Mouse (Mus musculus): ENCODE measurements around the gene Spn.
A peak's percentile ranks its signal among the peaks of the same experiment; 100 is the strongest.

The Spn gene

DNA sequence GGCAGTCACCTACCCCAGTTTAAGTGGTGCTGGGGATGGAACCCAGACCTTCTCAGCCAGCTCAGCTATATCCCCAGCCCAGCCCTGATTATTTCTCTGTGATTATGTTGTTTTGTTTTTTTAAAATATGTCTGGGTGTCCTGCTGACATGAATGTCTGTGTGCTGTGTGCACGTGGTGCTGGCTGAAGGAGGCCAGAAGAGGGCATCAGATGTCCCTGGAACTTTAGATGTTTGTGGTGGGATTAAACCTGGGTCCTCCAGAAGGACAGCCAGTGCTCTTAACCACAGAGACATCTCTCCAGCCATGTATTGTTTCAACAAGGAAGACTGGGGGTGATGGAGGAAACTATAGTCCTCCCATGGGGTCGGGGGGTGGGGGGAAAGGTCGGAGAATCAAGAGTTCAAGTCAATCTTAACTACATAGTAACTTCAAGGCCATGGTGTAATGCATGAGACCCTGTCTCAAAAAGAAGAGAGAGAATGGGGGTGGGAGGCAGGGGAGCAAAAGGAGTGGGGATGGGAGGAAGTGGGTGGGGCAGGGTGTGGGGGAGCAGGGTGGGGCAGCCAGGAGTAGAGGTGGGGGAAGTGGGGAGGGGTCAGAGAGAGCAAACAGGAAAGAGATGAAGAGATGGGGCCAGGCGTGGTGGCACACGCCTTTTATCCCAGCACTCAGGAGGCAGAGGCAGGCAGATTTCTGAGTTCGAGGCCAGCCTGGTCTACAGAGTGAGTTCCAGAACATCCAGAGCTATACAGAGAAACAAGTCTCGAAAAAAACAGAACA, 3.2 kb upstream of the Spn start:
- no peak for DNase-seq

- DNase-seq = no peak
Observed at GRCm38 (mm10) chr7:127139562-127139961, 1.9 kb upstream of the Spn start.

DNA sequence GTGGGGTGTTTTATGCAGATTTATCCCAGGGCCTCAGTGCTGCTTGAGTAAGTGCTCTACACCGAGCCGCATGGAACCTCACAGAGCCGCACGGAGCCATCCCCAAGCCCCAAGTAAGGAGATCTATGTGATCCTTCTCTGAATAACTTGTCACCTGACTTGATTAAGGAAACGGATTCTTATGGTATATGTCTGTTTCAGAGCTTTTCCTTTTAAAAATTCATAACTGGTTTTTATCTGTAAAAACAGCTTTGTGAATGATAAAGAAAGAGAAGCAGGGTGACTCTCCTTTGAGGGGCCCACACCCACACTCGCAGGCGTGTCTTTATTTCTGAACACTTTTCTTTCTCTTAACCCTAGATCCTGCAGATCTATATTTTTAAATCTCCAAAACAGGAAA, 1.5 kb upstream of the Spn start:
- DNase-seq = no peak

DNA sequence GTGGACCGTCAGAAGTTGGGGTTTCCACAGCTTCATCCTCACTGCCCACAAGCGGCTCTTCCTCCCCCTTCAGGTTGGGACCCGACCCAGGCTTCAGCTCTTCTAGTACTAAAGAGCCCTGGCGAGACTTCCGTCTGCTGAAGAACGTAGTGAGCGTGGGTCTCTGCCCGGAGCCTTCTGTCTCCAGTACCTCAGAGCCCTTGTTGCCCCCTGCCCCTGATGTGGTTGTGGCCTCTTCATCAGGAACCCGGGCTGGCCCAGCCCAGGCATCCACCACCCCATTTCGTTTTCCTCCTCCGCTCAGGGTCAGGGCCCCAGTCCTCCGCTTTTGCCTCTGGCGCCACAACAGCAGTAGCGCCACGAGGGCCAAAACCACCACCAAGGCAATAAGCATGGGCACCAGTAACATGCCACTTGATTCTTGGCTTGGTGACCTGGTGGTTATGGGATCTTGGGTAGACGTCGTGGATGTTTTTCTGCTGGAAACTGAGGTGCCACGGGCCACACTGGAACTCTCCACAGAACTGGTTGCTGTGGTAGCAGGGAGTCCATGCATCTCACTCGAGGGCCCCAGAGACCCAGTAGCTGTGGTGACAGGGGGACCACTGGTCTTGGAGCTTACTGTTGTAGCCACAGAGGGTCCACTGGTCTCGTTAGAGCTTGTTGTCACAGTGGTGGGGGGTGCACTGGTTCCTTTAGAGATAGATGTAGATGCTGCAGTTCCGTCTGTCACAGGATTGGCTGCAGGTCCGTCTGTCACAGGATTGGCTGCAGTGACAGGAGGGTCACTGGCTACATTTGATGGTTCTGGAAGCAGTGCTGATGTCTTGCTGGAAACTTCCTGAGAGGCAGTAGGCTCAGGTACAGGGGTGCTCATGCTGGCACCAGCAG, 1.2 kb downstream of the Spn start:
- DNase-seq = no peak

GRCm38 (mm10) chr7:127134821-127135447, 2.7 kb downstream of the Spn start:
- DNase-seq = no peak

- DNase-seq = no peak
Observed at GRCm38 (mm10) chr7:127133125-127133524, 4.5 kb downstream of the Spn start.

DNA sequence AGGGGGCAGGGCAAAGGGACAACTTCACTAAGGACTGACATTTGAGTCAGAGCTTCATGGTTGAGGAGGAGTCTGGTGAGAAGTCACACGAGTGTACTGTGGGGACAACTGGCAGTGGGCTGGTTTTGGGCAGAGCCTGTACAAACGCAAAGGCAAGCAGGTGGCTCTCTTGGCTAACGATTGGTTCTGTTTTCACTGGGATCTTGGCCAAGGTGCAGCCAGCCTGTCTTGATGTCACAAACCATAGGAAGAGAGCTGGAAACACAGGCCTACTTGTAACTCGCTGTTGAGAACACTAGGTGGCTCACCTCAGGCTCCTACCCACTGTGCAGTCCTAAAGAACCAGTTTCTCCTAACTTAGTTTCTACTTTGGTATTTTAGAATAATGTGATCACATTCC, 8.0 kb downstream of the Spn start:
- no peak for DNase-seq

GRCm38 (mm10) chr7:127121911-127122270, 15.7 kb downstream of the Spn start, which contains the start of gene Qprt:
Gene Qprt, minus strand, starts transcription at chr7:127122226.
- DNase-seq = no peak

DNA sequence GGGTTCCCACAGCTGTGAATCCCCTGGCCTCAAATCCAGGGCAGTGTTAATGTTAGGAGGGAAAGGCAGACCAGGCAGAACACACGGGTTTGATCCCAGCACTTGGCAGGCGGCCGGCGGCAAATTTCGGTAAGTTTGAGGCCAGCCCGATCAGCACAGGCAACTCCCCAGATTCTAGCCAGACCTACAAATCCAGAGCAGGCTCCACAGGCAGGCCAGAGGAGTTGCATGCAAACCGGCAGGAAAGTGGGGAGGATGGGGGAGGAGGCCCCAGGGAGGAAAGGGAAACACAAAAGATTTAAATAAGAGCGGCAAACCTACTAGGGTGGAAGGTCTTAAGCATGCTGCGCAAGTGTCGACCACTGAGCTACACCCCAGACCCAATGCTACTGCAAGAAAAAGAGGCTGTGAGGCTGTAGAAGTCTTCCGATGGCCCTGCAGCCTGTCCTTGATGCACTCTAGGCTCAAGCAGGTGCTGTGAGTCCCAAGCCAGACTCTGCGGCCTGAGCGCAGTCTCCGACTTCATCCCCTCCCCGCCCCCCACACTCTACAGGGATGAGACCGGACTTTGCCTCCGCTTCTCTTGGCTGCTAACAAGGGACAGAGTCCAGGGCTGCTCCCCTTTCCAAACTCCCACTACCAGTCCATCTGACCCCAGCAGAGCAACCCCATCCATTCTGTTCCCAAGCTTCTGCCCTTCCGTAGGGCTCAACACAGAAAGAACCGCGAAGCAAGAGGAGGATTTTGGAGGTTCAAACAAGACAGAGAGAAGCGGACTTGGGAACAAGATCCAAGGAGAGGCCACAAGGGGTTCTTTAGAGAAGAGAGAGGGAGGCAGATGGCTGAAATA, 16.3 kb downstream of the Spn start:
- no peak for DNase-seq

DNA sequence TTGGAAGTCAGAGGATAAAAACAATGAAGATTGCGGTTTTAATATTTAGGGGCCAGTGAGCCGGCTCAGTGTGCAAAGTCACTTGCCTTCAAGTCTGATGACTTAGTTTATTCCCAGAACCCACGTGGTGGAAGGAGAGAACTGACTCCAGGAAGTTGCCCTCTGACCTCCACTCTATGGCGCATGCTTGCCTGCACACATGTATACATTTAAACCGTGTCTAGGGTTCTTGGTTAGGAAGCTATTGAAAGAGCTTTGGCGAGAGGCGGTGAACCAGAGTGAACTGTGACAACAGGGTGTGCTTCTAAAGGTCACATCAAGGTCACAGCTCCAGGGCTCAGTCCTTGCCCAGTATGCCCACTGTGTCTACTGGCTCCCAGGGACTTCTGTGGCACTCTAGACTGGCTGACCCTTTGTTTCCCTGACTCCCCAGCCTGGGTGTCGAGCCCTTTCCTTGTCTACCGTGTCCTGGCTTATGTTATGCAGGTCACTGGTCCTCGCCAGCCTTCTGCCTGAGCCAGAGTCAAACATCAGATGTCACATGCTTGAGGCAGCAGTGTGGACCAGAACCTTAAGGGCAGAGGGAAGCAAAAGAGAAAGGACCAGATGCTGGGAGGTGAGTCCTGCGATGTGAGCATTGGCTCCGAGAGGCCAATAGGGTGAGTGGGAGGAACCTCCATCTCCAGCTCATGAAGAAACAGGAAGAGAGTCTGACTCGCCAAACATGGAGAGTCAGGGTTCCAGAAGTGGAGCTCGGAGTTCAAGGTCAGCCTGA, 18.8 kb downstream of the Spn start:
- DNase-seq = no peak

- no peak for DNase-seq
Observed at GRCm38 (mm10) chr7:127117948-127118347, 19.7 kb downstream of the Spn start.

GRCm38 (mm10) chr7:127116331-127116935, 21.2 kb downstream of the Spn start:
- no peak for DNase-seq

- peak; percentile 79 for DNase-seq
Observed at GRCm38 (mm10) chr7:127114920-127115319, 22.7 kb downstream of the Spn start.

- DNase-seq = peak; percentile 86
Observed at GRCm38 (mm10) chr7:127113614-127114259, 23.9 kb downstream of the Spn start.

DNA sequence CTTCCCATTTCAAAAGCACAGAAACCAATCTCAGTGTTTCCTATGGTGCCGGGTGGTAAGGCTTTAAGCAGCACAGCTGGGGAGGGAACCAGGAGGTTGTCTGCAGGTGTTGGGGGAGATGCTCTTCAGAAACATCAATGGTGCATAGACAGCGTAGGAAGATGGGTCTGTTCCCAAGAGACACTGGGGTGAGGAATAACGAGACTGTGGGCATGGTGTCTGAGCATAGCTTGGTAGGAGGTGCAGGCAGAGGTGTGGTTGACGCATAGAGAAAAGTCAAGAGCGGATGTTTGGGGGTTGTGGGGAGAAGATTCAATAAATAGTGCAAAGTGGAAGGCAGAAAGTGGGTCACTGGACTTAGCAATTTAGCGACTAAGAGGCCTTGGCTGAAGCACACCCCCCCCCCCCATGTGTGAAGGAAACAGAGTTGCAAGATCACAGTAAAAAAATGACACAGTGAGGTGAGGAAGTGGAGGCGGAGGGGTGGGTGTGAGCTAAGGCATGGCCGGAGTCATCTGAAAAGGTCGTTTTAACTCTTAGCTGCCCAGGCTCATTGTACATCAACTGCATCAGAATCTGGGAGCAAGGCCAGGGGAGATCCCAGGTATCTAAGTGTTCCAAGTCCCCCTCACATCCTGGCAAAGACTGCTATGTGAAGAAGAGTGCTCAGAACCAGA, 24.6 kb downstream of the Spn start:
- peak; percentile 57 for DNase-seq

DNA sequence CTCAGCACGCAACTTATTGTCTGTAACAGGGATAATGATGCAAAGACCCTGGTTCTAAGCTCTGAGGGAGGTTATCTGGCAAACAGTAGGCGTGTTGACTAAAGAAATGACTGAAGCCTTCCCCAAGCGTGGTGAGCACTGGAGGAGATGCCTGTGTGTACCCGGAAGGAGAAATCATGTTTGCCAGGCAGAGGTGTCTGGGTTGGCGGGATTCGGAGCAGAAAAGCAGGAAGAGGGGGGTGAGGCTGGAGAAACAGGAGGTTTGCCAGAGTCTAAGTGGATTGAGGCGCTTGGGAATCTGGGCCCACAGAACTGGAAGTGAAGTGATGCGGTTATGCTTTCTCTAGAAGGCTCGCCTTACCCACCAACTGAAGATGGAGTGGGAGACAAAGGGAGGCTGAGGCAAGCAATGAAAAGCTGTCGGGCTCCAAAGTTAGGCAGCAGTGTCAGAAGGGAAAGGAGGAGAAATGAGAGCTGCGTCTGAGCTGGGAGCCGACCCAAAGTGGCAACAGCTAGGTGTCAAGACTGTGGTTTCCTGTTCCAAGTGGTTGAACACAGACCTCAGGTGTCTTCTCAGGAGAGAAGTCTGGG, 25.3 kb downstream of the Spn start:
- peak; percentile 75 for DNase-seq

- DNase-seq = peak; percentile 86
Observed at GRCm38 (mm10) chr7:127111461-127111860, 26.2 kb downstream of the Spn start.

DNA sequence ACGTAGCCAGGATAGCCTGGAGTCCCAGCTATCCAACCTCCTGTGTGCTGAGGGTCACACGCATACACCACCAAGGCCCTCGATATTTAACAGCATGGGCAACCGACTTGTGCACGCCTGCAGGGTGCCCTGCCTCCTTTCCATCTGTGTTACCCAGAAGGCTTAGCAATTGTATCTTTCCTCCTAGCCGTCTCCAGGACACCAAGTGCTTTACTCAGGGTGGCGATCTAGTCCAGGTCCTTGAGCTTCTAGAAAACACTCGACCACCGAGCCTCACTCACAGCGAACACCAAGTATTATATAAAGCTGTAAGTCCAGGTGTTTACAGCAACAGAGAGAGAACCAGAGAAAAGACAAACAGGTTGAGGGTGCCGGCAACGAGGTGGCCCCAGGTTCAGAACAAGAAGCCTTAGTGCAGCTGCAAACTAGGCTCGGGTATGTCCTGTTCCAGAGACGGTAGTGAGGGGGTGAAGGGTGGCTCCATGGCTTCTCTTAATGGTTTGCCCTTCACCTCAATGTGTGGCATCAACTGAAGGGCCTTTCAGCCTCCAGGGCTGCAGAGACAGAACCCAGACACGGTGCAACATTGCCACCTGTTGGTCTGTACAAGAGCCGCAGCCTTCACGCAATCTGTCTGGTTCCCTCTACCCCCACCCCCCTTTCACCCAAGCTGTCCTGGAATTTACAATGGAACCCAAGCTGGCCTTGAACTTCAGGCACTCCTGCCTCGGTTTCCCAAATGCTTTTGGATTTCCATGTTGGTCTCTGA, 27.2 kb downstream of the Spn start:
- DNase-seq = peak; percentile 95

DNA sequence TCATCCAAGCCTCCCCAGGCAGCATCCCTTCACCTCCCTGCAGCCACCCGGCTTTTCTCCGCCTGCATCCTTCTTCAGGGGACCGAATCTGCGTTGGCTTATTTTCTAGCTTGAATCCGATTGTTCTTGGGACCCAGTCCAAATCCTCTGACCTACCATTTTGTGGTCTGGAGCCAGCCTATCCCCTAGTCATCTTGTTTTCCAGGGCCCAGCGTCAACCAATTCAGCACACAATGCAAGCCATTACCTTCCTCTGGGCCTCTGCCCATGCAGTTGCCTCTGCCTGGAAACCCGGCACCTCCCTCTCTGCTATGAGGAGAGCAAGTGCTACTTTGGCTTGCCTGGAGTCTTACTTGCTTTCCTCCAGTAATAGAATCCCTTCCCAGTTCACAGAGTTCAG, 32.1 kb downstream of the Spn start:
- DNase-seq = no peak

Data from heart, adult 11 months (tissue).